Mouse (Mus musculus) heart, embryonic 13.5 days (tissue): ENCODE data around the gene Gm13078. TPM values are rescaled to one million over a fixed set of nuclear protein-coding genes. Genes with fewer than 3 reads are reported as not detected.

ENCODE experiments used
- ATAC-seq: fragments of 200-750 bp; cut with Nextera tagmentation; 2 replicates; pipeline ENCODE4 v1.8.0; 2017; ENCODE audit warnings: moderate TSS enrichment; ENCODE audit not compliant: insufficient number of reproducible peaks, low FRiP score, low TSS enrichment; ENCODE audit errors: extremely low read depth
- H3K27ac ChIP-seq: fragments of 300-500 bp; sonication (generic); replicated peaks from 2 replicates; pipeline ENCODE4 v1.5.1; 2015; ENCODE audit warnings: moderate library complexity, mild to moderate bottlenecking, inconsistent platforms
- H3K27me3 ChIP-seq: fragments of 300-500 bp; sonication (generic); replicated peaks from 2 replicates; pipeline ENCODE4 v1.6.1; 2015; ENCODE audit warnings: mild to moderate bottlenecking, inconsistent platforms
- H3K36me3 ChIP-seq: fragments of 300-500 bp; sonication (generic); 2 replicates; pipeline ENCODE4 v1.6.1; 2015; ENCODE audit warnings: mild to moderate bottlenecking, inconsistent platforms
- H3K4me1 ChIP-seq: fragments of 300-500 bp; sonication (generic); 2 replicates; pipeline ENCODE4 v1.6.1; 2015; ENCODE audit warnings: inconsistent platforms
- H3K4me2 ChIP-seq: fragments of 300-500 bp; sonication (generic); 2 replicates; pipeline ENCODE4 v1.6.1; 2015; ENCODE audit warnings: inconsistent platforms, mild to moderate bottlenecking, moderate library complexity
- H3K4me3 ChIP-seq: fragments of 300-500 bp; sonication (generic); 2 replicates; pipeline ENCODE4 v1.5.1; 2015; ENCODE audit warnings: moderate library complexity, mild to moderate bottlenecking, inconsistent platforms
- H3K9ac ChIP-seq: fragments of 300-500 bp; sonication (generic); 2 replicates; pipeline ENCODE4 v1.6.1; 2015; ENCODE audit warnings: inconsistent platforms, mild to moderate bottlenecking, moderate library complexity
- H3K9me3 ChIP-seq: fragments of 300-500 bp; sonication (generic); 2 replicates; pipeline ENCODE4 v1.6.1; 2016; ENCODE audit warnings: inconsistent platforms
- WGBS: fragments of 180-500 bp; shearing (Covaris S2); methylation state at CpG from one replicate; pipeline ENCODE4 v1.1.7; 2015; ENCODE audit warnings: mixed read lengths; 5-methylcytosine and 5-hydroxymethylcytosine counted together
- polyA plus RNA-seq: library from polyadenylated mRNA; unstranded; fragments of >200 nt; fragmentation: Nextera tagmentation; extraction: Ambion mirVana; gene quantifications from 2 replicates; pipeline ENCODE4 v1.2.1, GENCODE M21; 2015

The Gm13078 gene
- polyA plus RNA-seq: not detected in 2 replicates

DNA sequence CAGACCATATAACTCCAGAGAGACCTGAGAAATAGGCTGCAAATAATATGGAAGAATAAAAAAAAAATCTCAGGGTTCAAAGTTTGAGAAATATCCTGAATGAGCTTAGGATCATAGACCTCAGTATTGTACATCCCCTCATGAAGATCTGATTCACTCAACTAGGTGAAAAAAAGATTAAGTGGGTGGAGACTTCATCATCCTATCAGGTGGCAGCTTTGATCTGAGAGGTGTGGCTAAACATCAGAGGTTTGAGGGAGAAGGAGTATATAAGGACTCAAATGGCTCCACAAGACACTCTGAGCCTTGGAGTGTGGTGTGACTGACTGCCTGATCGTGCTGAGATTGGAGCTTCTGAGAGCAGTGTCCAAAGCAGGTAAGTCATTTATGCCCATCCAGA is at the start of gene Gm13078:
Gm13078 (plus strand) TSS at position 301 of the 400 bp plus-strand sequence.
- H3K9me3 ChIP-seq: peaks cover 53% of the 10 kb centered on the region
- H3K27me3 ChIP-seq: no peaks in the 10 kb centered on the region
- WGBS: 73% methylated on average over 1 of the region's 1 CpGs
- no peak within 1 kb of the TSS for H3K4me2 ChIP-seq
- no peak within 1 kb of the TSS for H3K27ac ChIP-seq
- H3K9ac ChIP-seq: no peak within 1 kb of the TSS
- ATAC-seq: no peak
- no peaks in the 10 kb centered on the region for H3K36me3 ChIP-seq
- H3K4me1 ChIP-seq: no peaks in the 10 kb centered on the region
- no peak within 1 kb of the TSS for H3K4me3 ChIP-seq

DNA sequence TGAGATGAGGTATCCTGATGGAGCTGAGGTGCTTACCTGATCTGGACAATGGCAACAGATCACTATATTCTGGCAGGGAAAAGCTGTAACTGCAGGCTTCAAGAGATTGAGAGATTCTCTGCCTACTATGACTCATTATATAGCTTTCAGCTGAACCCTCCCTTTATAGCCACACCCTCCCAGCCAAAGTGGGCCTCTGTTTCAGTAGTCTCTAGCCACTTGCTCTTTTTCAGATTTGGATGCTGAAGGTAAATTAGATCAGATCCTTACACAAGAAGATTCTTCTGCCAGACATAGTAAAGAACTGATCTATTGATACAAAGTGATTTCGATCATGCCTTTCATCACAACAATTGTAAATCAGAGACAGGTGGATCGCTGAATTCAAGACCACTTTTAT is 16.6 kb upstream of the Gm13078 start, which contains the start of gene Gm13089:
Gm13089 (minus strand) TSS at position 101 of the 400 bp plus-strand sequence.
- Histone ChIP-seq H3K36me3 (no peaks in the 10 kb centered on the region), H3K27ac (no peak within 1 kb of the TSS), H3K4me3 (no peak within 1 kb of the TSS), H3K27me3 (no peaks in the 10 kb centered on the region), H3K9ac (no peak within 1 kb of the TSS), H3K4me2 (no peak within 1 kb of the TSS), H3K9me3 (peaks cover 52% of the 10 kb centered on the region), H3K4me1 (no peaks in the 10 kb centered on the region)
- 70% methylated on average over 2 of the region's 2 CpGs for whole genome bisulfite sequencing
- ATAC-seq: no peak

Other genes with a start within 250 kb of the Gm13078 start
- not detected in 2 replicates for gene Gm13043, start 208.1 kb upstream of the Gm13078 start, polyA plus RNA-seq
- gene Gm13040, start 183.5 kb upstream of the Gm13078 start, polyA plus RNA-seq: not detected in 2 replicates
- not detected in 2 replicates for gene BC080695, start 167.8 kb upstream of the Gm13078 start, polyA plus RNA-seq
- gene Gm13057, start 167.7 kb upstream of the Gm13078 start, polyA plus RNA-seq: not detected in 2 replicates
- not detected in 2 replicates for gene Gm13083, start 104.5 kb upstream of the Gm13078 start, polyA plus RNA-seq
- gene Gm13088, start 62.2 kb upstream of the Gm13078 start, polyA plus RNA-seq: not detected in 2 replicates
- gene Gm13089, start 16.7 kb upstream of the Gm13078 start, polyA plus RNA-seq: not detected in 2 replicates
- not detected in 2 replicates for gene Gm13023, start 69.9 kb downstream of the Gm13078 start, polyA plus RNA-seq
- gene Gm13084, start 96.6 kb downstream of the Gm13078 start, polyA plus RNA-seq: not detected in 2 replicates
- gene Gm13103, start 127.0 kb downstream of the Gm13078 start, polyA plus RNA-seq: not detected in 2 replicates
- gene Pramef6, start 180.9 kb downstream of the Gm13078 start, polyA plus RNA-seq: not detected in 2 replicates
- not detected in 2 replicates for gene Pramef25, start 231.6 kb downstream of the Gm13078 start, polyA plus RNA-seq
- not detected in 2 replicates for gene Gm13101, start 247.5 kb downstream of the Gm13078 start, polyA plus RNA-seq